Mouse (Mus musculus): ENCODE results near the gene Dock4. TPM values are rescaled to one million over a fixed set of nuclear protein-coding genes. Genes with fewer than 3 reads are reported as not detected.

Gene Dock4
- total RNA-seq, 2 experiments from 2014 or later, result 97.3 to 104 TPM

GRCm38 (mm10) chr12:40554941-40555511, 109.3 kb downstream of the Dock4 start:
- H3K4me3 ChIP-seq, result no peak overlapping the region
- DNase-seq (ENCODE audit: extremely low spot score in 1 of 2, low spot score in 2 of 2), result no peak
- intact Hi-C loops (cut with DNase I), result no loop called here
- no peak for TF ChIP-seq CTCF (IDR thresholded peaks at IDR 0.05)
- H3K27ac ChIP-seq, result no peak overlapping the region

GRCm38 (mm10) chr12:40558600-40558999, 112.8 kb downstream of the Dock4 start:
- no peak for TF ChIP-seq CTCF (IDR thresholded peaks at IDR 0.05)
- no peak overlapping the region for H3K27ac ChIP-seq
- intact Hi-C loops (cut with DNase I), result no loop called here
- DNase-seq (ENCODE audit: extremely low spot score in 1 of 2, low spot score in 2 of 2), result no peak
- no peak overlapping the region for H3K4me3 ChIP-seq

- H3K4me3 ChIP-seq, result no peak overlapping the region
- no peak for TF ChIP-seq CTCF (IDR thresholded peaks at IDR 0.05)
- intact Hi-C loops (cut with DNase I), result no loop called here
- H3K27ac ChIP-seq, result no peak overlapping the region
- DNase-seq (ENCODE audit: extremely low spot score in 1 of 2, low spot score in 2 of 2), result no peak
Measured at GRCm38 (mm10) chr12:40559103-40559502, 113.4 kb downstream of the Dock4 start.

- intact Hi-C loops (cut with DNase I), result no loop called here
- DNase-seq (ENCODE audit: extremely low spot score in 1 of 2, low spot score in 2 of 2), result no peak
Measured at GRCm38 (mm10) chr12:40563703-40564102, 118.0 kb downstream of the Dock4 start.

GRCm38 (mm10) chr12:40564261-40564660, 118.5 kb downstream of the Dock4 start:
- intact Hi-C loops (cut with DNase I), result no loop called here
- DNase-seq (ENCODE audit: extremely low spot score in 1 of 2, low spot score in 2 of 2), result no peak
- TF ChIP-seq CTCF (IDR thresholded peaks at IDR 0.05), result no peak
- H3K4me3 ChIP-seq, result no peak overlapping the region
- H3K27ac ChIP-seq, result no peak overlapping the region

More at GRCm38 (mm10) chr12:40563703-40564102, 118.0 kb downstream of the Dock4 start:
- no peak overlapping the region for H3K27ac ChIP-seq
- H3K4me3 ChIP-seq, result no peak overlapping the region
- no peak for TF ChIP-seq CTCF (IDR thresholded peaks at IDR 0.05)

GRCm38 (mm10) chr12:40568365-40568885, 122.7 kb downstream of the Dock4 start:
- no peak overlapping the region for H3K27ac ChIP-seq
- DNase-seq (ENCODE audit: extremely low spot score in 1 of 2, low spot score in 2 of 2), result no peak
- H3K4me3 ChIP-seq, result no peak overlapping the region
- no peak for TF ChIP-seq CTCF (IDR thresholded peaks at IDR 0.05)
- intact Hi-C loops (cut with DNase I), result no loop called here

- TF ChIP-seq CTCF (IDR thresholded peaks at IDR 0.05), result no peak
- no peak overlapping the region for H3K4me3 ChIP-seq
- intact Hi-C loops (cut with DNase I), result no loop called here
- DNase-seq (ENCODE audit: extremely low spot score in 1 of 2, low spot score in 2 of 2), result no peak
- H3K27ac ChIP-seq, result no peak overlapping the region
Measured at GRCm38 (mm10) chr12:40568971-40569968, 123.5 kb downstream of the Dock4 start.

GRCm38 (mm10) chr12:40570250-40570649, 124.5 kb downstream of the Dock4 start:
- intact Hi-C loops (cut with DNase I), result no loop called here
- H3K27ac ChIP-seq, result no peak overlapping the region
- DNase-seq (ENCODE audit: extremely low spot score in 1 of 2, low spot score in 2 of 2), result no peak
- TF ChIP-seq CTCF (IDR thresholded peaks at IDR 0.05), result no peak
- H3K4me3 ChIP-seq, result no peak overlapping the region

GRCm38 (mm10) chr12:40574051-40574450, 128.3 kb downstream of the Dock4 start:
- no peak for TF ChIP-seq CTCF (IDR thresholded peaks at IDR 0.05)
- Histone ChIP-seq H3K4me3 (no peak overlapping the region), H3K27ac (no peak overlapping the region)
- intact Hi-C loops (cut with DNase I), result no loop called here
- no peak for DNase-seq (ENCODE audit: extremely low spot score in 1 of 2, low spot score in 2 of 2)

GRCm38 (mm10) chr12:40576749-40577148, 131.0 kb downstream of the Dock4 start:
- TF ChIP-seq CTCF (IDR thresholded peaks at IDR 0.05), result no peak
- H3K4me3 ChIP-seq, result no peak overlapping the region
- H3K27ac ChIP-seq, result no peak overlapping the region
- intact Hi-C loops (cut with DNase I), result no loop called here
- no peak for DNase-seq (ENCODE audit: extremely low spot score in 1 of 2, low spot score in 2 of 2)

- Histone ChIP-seq H3K27ac (no peak overlapping the region), H3K4me3 (no peak overlapping the region)
- intact Hi-C loops (cut with DNase I), result no loop called here
- DNase-seq (ENCODE audit: extremely low spot score in 1 of 2, low spot score in 2 of 2), result no peak
- TF ChIP-seq CTCF (IDR thresholded peaks at IDR 0.05), result no peak
Measured at GRCm38 (mm10) chr12:40580351-40580750, 134.6 kb downstream of the Dock4 start.

GRCm38 (mm10) chr12:40581037-40581436, 135.3 kb downstream of the Dock4 start:
- TF ChIP-seq CTCF (IDR thresholded peaks at IDR 0.05), result no peak
- intact Hi-C loops (cut with DNase I), result no loop called here
- no peak overlapping the region for H3K27ac ChIP-seq
- no peak for DNase-seq (ENCODE audit: extremely low spot score in 1 of 2, low spot score in 2 of 2)
- no peak overlapping the region for H3K4me3 ChIP-seq

Measured in left cerebral cortex, adult 2 months (tissue).